Mouse (Mus musculus) kidney, embryonic 14.5 days (tissue): ENCODE data around the gene Try4. TPM values are rescaled to one million over a fixed set of nuclear protein-coding genes. Genes with fewer than 3 reads are reported as not detected.

Source experiments
- polyA plus RNA-seq: library from polyadenylated mRNA; unstranded; fragments of >200 nt; fragmentation: Nextera tagmentation; extraction: Ambion mirVana; gene quantifications from 2 replicates; pipeline ENCODE4 v1.2.1, GENCODE M21; 2014

Try4 gene
- polyA plus RNA-seq, 1 experiment from 2014 or later: not detected

Other genes starting within 250 kb of the Try4 start
- gene Try5, start 14.6 kb downstream of the Try4 start, polyA plus RNA-seq: not detected in 2 replicates
- gene Try10, start 51.8 kb downstream of the Try4 start, polyA plus RNA-seq: not detected in 2 replicates
- gene Prss3, start 75.4 kb downstream of the Try4 start, polyA plus RNA-seq: not detected in 2 replicates
- gene Gm5771, start 90.1 kb downstream of the Try4 start, polyA plus RNA-seq: not detected in 2 replicates
- not detected in 2 replicates for gene Gm10334, start 143.9 kb downstream of the Try4 start, polyA plus RNA-seq
- gene Prss1, start 156.7 kb downstream of the Try4 start, polyA plus RNA-seq: not detected in 2 replicates
- not detected in 2 replicates for gene Prss2, start 219.5 kb downstream of the Try4 start, polyA plus RNA-seq